Mouse (Mus musculus) mesoderm, embryonic 11.5 days (tissue): ENCODE results near the gene Ufd1.
A peak's percentile ranks its signal among the peaks of the same experiment; 100 is the strongest.
"Not testable (repeated sequence)": the region's sequence is repeated elsewhere in the genome, so short reads cannot be mapped to it uniquely, and the experiment has no call there.

ENCODE experiments used
- DNase-seq: peaks from one replicate; pipeline ENCODE4 v3.0.0-alpha.2; 2012; ENCODE audit warnings: low read depth, low spot score

The Ufd1 gene

DNA sequence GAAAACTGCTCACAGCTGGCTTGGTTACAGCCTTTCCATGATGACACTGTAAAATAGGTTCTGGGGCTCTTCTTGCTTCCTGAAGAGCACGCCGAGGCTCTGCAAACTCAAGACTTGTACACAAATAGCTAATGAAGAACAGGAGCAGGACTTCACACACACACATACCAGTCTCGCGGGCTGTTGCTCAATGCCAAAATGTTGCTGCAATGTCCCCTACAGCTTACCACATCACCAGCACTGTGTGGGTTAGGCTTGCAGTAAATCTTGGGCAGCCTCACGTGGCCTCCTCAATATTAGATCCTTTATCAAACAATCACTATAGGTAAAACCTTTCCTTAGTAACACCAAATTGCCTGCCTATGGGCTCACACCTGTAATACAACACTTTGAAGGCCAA lies 2.6 kb upstream of the Ufd1 start:
- DNase-seq: no peak

DNA sequence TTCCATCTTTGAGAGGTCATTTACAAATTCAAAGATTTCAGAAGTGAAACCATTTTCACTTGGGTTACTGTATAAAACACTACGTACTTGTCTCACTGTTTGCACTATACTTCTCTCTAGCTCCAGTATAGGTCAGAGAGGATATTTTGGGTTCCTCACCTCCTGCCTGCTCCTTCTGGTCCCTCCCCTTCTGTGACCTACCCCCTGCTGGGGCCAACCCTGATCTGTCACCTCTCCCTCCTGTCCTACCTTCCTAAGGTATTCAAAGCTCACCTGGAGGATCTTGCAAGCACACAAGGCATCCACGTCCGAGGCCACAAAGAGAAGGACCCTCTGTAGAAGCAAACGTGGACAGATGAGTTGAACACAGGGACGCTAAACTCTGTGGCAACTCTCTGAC lies 547 bp upstream of the Ufd1 start:
- peak; percentile 19 for DNase-seq

DNA sequence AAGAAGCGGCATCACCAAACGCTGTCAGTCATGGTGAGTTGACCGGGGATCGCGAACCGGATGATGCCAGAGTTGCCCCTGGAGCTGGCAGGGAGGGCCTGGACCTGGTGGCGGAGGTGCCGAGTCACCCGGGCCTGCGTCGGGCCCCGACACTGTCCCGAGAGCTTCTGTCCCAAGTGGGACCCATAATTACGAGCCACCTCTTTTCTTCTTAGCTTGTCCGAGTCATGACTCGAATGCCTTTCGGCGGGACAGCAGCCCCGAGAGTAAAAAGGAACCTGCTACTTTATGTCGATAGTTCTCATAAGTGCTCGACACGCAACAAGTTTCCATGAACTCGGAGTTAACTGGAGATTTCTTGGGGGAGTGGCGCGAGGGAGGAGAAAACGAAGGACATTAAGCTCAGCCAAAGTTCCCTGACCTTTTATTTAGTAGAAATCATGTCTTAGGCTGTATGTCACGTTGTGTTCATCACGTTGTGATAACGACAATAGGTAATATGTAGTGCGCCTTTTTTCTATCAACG lies 869 bp downstream of the Ufd1 start:
- DNase-seq: no peak

DNA sequence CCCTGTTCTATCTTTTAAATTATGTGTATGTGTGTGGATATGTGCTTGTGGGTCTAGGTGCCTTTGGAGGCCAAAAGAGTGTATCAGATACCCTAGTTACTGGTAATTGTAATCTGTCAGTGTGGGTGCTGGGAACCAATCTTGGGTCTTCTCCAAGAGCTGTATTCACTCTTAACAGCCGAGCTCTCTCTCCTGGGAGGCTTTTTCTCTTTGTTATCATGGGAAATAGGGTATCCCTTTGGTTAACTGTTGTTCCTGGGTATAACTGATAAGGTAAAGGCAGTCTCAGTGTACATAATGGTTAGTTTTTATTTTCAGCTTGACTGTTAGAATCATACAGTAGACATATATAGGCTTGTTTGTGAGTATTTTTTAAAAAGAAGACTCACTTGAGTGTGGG lies 10.8 kb downstream of the Ufd1 start:
- no peak for DNase-seq

DNA sequence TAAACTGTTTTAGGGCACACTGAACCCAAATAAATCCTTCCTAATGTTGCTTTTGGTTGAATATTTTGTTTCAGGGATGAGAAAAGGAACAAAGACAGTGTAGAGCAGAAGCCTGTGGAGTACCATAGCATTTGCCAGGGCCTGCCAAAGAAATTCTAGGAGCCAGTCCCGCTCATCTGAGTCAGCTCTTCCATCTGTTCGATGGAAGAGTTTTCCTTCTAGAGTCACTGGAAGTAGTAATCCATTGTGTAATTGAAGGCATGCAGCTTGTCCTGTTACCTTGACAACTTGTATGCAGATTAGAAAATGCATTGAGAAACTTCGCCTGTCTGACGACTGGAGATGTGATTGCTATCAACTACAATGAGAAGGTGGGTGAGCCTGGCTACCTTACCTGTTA lies 11.3 kb downstream of the Ufd1 start:
- no peak for DNase-seq

DNA sequence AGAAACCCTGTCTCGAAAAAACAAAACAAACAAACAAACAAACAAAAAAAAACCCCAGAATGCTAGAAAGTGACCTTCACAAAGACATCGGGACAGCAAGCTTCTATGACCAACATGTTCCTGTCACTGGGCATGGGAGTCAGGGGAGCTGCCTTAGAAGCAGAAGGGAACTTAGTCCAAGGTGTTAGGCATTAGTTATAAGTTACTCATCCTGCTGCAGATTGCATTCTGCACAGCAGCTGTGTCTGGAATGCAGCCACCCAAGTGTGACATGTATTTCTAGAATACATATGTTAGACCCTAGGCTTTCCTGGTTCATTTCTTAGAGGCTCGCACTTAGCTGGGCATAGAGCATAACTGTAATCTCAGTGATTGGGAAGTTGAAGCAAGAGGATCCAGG lies 17.1 kb downstream of the Ufd1 start:
- no peak for DNase-seq

DNA sequence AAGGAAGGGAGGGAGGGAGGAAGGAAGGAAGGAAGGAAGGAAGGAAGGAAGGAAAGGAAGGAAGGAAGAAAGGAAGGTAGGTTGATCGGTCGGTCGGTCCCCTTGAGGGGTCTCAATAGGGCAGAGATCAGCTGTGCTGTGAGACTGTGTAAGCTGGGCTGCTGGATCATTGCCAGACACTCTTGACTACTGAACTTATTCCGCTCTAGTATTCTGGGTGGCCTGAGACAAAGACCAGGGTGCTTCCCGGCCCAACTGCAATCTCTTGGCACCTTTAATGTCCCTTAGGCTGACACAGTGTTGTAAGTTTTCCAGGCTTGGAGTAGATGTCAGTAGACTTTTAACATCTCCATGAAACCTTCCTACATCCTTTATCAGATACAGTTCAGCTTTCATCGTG lies 17.5 kb downstream of the Ufd1 start:
- no peak for DNase-seq

DNA sequence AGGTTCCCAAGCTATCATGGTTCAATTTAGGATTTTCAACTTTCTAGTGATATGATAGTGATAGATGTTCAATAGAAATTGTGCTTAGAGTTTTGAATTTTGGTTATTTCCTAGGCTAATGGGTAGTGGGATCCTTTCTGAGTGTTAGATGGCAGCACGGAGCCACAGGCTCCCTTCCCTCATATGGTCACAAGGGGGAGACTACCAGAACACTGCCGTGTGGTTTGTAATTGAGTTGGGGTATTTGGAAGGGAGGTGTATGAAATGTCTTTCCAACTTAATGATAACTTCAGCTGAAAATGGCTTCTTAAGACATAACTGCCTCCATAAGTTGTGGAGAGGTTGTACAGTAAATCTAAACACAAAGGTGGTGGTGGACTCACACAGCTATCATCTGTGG lies 21.9 kb downstream of the Ufd1 start:
- DNase-seq: no peak

DNA sequence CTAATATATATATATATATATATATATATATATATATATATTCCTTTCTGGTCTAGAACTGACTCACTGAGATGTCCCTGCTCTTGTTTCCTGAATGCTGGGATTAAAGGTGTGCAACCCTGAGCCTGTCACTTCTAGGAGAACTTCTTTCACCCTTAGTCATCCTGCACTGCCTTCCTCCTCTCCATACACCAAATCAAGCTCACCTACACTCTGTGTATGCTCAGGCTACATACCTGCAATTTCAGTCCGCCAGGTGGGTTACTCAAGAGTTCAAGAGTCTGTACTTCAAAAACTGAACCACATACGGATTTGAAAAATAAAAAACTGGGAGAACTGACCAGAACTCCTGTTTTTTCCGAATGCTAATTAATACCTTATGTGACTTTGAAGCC lies 24.5 kb downstream of the Ufd1 start:
- DNase-seq: no peak

DNA sequence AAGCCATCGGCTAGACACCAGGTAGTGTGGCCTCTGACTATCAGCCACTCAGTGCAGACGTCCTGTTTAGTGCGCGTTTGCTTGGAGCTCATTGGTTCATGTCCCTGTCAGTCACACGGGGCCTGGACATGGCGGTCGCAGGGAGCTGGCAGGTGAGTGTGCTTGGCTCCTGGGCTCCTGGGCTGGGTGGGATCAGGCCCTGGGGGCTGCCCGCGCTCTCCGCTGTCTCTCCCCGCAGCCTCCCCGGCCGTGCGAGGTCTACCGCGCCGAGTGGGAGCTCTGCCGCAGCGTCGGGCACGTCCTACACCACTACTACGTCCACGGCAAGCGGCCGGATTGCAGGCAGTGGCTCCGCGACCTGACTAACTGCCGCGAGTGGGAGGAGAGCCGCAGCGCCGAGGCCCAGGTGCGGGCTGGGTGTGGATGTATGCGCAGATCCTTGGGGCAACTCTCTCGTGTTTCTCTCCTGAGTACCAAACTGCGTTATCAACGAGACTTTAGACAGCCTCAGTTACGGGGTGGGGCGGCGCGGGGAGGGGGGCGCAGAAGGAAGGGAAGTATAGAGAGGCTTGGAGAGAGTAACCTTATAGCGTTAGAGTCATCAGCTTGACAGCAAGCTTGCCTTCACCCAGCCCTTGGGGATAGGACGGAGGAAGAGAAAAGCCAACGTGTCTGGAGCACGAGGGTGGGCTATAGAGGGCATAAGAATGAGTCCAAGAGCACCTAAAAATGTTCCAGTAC lies 25.1 kb downstream of the Ufd1 start, which contains the start of the genes 2510002D24Rik and Gm28539:
Gene 2510002D24Rik, plus strand, starts transcription at position 111 of the 741 bp plus-strand sequence.
Gene Gm28539, plus strand, starts transcription at position 117 of the 741 bp plus-strand sequence.
- DNase-seq: peak; percentile 94

DNA sequence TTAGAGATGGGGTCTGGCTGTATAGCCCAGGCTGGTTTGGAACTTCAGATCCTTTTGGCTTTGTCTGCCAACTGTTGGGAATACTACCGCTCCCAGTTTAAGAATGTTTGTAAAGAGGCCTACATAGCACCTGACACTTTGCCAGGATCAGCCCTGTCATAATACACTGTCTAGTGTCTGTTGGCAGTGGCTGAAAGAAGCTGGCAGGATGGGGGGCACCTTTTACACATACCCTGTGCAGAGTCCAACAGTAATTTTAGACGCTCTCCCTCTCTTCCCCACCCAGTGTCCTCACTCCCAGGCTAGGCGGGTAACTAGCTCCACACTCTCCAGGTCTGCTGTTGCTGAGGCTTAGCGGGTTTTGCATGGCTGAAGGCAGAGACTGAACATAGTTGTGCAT lies 26.8 kb downstream of the Ufd1 start:
- DNase-seq: no peak

DNA sequence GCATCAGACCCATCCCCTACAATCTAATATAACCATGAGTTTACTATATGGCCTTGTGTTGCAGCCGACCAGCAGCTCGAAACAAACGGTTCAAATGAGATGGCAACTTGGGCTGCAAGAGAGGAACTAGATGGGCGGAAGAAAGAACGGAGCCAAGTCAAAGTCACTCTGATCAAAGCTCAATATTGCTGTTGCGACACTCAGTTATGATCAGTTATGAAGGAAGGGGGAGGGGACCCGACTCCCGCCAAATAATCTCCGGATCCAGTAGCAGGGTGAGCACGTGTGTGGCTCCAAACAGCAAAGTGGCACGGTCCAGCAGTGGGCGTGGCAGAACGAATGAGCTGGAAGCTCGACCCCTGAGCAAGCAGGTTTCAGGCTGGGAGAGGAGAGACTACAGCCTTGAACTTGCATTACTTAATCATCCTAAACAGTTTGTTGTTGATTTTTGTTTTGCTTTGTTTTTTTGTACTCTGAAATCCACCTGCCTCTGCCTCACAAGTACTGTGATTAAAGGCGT lies 34.8 kb downstream of the Ufd1 start:
- no peak for DNase-seq

DNA sequence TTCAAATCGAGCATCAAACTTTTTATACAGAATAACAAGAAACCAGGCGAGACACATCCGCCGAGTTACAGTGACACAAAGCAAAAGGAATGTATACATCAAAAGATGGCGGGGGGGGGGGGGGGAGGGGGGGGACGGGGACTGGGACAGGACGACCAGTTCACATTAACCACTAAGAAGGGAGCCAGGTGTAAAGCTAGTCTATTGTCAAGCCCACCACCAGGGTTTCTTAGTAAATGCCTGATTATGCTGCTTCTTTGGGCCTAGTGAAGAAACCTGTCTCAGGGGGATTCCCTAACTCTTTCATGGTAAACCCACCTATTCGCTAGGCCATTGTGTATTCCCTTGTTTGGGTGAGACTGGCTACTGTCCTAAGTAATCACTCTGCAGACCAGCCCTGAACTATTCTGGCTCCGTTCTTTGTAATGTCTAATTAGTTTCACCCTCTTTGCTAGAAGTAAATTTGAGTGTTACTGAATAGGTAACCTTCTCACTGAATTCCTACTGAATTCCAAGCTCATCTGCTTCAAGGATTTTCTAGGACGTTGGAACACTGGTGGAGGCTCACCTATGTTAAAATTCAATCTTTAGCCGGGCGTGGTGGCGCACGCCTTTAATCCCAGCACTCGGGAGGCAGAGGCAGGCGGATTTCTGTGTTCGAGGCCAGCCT lies 38.1 kb downstream of the Ufd1 start:
- DNase-seq: not testable (repeated sequence)

DNA sequence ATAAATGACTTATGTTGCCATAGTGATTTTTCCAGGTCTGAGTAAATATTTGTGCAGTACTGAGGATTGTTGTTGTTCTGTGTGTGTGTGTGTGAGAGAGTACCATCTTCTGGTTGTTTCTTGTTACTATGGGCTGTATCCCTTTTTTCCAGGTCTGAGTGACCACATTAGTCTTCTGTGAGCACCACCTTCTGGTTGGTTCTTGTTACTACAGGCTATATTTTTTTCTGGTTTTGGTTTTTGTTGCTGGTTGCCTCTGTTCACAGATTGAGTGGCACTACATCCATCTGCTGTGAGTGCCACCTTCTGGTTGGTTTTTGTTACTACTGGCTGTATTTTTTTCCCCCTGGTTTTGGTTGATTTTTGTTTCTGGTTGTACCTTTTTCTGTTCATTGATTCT lies 47.0 kb downstream of the Ufd1 start:
- peak; percentile 62 for DNase-seq

DNA sequence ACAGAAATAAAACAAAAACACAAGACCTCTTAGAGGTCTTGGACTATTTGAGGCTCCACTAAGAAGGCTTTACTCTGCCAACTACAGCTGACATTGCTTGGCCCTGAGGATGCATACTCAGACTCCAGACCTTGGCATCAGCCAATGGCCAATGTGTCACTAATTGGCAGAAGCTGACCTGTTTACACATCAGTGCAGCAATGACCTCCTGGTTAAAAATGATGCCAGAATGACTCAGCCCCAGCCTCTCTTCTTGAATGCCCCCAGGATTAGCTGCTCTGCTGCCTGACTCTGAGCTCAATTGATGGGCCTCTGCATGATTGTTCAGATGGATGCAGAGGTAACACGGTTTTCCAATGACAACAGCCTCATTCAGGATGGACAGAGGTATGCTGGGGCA lies 48.6 kb downstream of the Ufd1 start:
- no peak for DNase-seq

DNA sequence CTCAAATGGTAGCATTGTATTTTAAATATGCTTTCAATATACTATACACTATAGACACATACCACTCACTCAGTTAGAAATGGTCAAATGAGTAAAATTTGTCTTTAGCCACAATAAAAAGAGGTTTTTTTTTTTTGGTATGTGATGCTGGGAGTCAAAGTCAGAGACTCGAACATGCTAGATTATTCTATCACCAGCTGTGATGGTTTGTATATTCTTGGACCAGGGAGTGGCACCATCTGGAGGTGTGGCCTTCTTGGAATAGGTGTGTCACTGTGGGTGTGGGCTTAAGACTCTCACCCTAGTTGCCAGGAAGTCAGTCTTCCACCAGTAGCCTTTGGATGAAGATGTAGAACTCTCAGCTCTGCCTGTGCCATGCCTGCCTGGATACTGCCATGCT lies 58.9 kb downstream of the Ufd1 start:
- not testable (repeated sequence) for DNase-seq

DNA sequence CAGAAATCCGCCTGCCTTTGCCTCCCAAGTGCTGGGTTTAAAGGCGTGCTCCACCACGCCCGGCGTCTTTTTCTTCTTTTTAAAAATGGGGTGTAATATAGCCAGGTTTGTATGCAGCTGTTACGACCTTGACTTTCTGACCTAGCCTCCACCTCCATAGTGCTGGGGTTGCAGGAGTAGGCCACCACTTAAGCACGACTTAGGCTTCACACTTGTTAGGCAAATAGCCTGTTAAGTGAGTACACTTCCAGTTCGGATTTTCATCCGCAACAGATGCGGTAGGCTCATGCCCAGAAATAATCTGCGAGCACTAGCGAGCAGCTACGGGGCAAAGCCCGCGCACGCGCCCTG lies 64.5 kb downstream of the Ufd1 start:
- no peak for DNase-seq

DNA sequence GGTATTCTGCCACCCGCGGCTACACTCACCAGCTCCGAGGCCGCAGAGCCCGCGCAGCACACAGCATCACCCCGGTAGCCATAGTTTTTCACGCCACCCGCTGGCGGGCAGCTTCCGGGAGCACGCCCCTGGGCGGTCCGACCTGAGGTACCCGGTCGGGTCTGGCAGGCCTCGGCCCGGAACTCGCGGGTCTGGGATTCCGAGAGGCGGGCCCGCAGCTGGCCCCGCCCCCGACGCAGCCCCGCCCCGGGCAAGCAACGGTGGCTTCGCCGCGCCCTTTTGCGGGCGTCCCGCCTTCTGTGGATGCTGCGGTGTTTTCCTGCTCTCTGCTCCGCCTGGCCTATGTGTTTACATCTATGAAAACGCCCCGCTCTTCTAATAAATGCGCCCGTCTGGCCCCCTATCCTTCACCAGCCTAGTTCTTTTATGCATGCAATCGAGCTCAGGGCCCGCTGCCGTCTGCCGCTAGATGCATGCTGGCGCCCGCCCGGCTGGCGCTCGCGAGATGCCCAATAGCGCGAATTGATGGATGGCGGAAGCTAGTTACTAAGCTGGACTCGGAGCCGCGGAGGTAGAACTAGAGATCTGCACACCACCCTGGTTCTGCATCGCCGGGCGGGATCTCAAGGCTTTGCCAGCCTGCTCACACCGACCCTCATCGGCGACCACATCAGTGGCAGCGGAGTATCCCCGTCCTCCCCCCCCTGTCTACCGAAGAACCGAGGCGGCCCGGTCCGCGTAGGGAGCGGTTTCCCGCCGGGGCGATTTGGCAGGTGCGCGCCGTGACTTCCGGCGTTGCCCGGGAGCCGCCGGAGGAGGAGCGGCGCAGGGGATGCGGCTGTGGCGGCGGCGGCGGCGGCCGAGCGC lies 65.1 kb downstream of the Ufd1 start, which contains the start of the genes Mrpl40 and Hira:
Gene Mrpl40, minus strand, starts transcription at position 421 of the 867 bp plus-strand sequence.
Gene Hira, plus strand, starts transcription at position 596 of the 867 bp plus-strand sequence.
- DNase-seq: peak; percentile 93

DNA sequence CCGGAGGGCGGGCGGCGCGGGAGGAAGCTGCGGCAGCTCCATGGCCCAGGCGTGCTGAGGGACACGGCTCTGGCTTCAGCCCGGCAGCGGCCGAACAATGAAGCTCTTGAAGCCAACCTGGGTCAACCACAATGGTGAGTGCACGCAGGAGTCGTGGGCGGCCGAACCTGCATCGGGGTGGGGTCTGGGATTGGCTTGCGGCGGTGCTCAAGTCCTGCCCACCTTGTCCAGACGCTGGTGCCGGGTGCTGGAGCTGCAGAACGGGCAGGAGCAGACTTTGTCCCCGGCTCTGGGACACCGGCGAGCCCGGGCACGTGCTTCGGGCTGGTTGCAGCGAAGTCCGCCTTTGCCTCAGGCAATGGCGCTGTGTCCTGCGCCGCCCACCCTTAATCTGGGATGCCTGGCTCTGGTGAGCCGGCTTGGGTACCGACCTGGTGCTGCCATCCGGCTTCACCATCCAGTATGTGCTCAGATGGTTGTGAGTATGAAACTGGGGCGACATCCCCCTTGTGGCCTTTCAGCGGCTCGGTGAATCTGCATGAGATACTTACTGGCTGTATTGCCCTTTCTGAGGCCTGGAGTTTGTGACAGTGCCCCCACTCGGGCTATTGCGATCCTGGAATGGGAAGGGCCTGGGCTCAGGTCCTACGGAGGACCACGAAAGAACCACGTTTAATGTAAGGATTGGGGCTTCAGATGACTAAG lies 66.0 kb downstream of the Ufd1 start:
- peak; percentile 76 for DNase-seq

DNA sequence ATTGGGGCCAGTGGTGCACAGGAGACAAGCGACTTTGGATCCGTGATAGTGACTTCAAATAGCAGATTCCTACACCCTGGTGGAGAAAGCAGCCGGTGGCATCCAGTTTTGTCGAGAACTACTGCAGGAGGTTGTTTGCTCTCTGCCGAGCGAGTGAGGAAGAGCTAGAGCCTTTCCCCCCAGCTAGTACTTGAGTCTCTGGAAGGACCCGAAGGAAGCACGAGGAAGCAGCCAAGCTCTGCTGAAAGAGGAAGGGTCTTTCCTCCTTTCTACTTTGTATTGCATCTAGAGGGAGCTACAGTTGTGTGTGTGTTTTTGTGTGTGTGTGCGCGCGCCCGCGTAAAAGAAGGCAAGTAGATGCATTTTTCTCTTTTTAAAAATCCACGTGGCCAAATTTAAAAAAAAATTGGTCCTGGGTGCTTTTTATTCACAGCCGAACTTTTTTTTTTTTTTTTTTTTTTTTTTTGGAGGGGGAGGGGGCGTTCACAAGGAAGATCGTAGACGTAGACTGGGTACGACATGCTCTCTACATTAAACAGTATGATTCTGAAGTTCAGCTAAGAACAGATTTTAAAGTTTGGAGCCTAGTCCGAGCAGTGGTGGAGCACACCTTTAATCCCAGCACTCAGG lies 66.6 kb downstream of the Ufd1 start:
- DNase-seq: no peak

DNA sequence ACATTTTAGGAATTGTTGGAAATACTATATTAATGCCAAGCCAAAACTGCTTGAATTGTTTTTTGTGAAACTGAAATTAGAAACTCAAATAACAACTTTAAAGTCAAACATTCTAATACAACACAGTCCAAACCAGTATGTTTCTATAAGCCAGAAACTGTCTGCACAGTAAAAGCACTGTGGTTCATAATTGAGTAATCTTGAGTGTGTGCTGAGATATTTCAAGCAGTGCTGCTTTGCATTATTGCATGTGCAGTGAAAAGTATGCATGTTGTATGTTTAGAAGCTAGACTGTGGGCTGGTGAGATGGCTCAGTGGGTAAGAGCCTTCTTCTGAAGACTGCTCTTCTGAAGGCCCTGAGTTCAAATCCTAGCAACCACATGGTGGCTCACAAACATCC lies 72.5 kb downstream of the Ufd1 start:
- no peak for DNase-seq
